Mouse (Mus musculus): ENCODE measurements around the gene Vps16.

GRCm38 (mm10) chr2:130442162-130442561 is 18.0 kb downstream of the Vps16 start:
- TF ChIP-seq GATA1 (IDR thresholded peaks at IDR 0.05; ENCODE audit: low read length) (no peak), TAL1 (IDR thresholded peaks at IDR 0.05; ENCODE audit: low read length) (no peak)

All from erythroblast, embryonic 14.5 days (primary cell).